Mouse (Mus musculus): ENCODE measurements around the gene Osbp. TPM values are rescaled to one million over a fixed set of nuclear protein-coding genes. Genes with fewer than 3 reads are reported as not detected.
A peak's percentile ranks its signal among the peaks of the same experiment; 100 is the strongest.

Osbp gene
- polyA plus RNA-seq, 2 experiments: 10.9 to 37.5 TPM

DNA sequence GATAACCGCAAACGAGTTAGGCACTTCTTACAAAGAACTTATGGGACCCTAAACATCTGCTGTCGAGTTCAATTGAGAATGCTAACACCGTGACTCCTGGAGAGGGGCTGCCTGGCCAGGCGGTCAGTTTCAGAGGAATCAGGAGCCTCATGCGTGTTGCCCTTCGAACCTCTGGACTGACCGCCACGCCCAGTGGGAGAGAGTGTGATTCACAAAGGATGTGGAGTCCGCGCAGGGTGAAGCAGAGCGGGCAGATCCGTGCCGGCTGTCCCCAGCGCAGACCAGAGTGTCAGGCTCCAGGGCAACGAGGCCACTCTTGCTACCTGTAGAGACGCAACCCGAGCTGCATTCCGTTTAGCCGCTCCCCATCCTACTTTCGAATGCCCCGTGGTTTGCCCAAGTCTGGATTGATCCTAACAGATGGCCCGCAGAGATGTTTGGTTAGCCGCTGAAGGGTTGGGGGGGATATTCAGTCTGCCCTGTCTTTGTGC lies 44.6 kb downstream of the Osbp start:
- Histone ChIP-seq H3K27ac (replicated peaks; ENCODE audit: low read depth, low read length) (peak overlapping the region; percentile 86), H3K36me3 (ENCODE audit: control insufficient read depth, insufficient read depth, low read length) (no peaks in the 10 kb centered on the region), H3K27me3 (ENCODE audit: control insufficient read depth, insufficient read depth, low read length) (no peaks in the 10 kb centered on the region), H3K4me2 (replicated peaks; ENCODE audit: low read depth, low read length, severe bottlenecking) (peak overlapping the region; percentile 66), H3K4me1 (ENCODE audit: control insufficient read depth, insufficient read depth, low read length) (peaks cover 4% of the 10 kb centered on the region; the same call in 1 of the 2 replicates), H3K4me3 (replicated peaks; ENCODE audit: low read length) (peak overlapping the region; percentile 62), H3K9ac (ENCODE audit: low read depth, low read length, severe bottlenecking) (peak overlapping the region; percentile 82), H3K9me3 (ENCODE audit: control insufficient read depth, low read length) (no peaks in the 10 kb centered on the region)
- TF ChIP-seq POLR2A (IDR thresholded peaks at IDR 0.05; ENCODE audit: borderline replicate concordance, extremely low read depth, insufficient read depth, insufficient read length): no peak
- DNase-seq (ENCODE audit: low spot score): peak; percentile 53
- no peak for ATAC-seq (ENCODE audit: low FRiP score, low read depth)
- under 1% methylated on average over 24 of the region's 24 CpGs for WGBS

DNA sequence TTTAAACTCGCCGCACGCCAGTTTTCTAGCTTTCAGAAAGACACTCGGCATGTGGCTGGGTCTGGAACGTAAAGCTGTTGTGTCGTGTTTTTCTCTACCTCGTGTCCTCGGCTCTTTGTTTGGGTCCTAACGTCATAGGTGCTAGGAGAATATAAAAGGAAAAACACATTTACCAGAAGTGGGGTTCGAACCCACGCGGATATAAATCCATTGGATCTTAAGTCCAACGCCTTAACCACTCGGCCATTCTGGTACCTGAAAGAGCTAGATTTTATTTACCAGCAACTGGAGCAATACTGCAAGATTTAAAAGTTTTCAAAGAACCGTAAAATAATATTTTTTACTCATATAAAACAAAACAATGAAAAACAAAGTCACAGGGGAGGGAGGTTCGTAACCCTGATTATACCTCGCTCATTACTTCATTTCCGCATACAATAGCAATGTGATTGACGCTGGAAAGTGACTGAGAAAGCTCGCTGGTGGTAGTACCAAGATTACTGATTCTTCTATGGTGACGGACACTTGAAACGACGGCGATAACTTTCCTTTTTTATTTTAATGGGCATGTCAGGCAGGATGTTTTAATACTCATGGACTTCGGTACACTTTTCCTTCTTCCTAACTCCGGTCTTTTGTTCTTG lies 45.3 kb downstream of the Osbp start:
- H3K4me3 ChIP-seq (replicated peaks; ENCODE audit: low read length): peak overlapping the region; percentile 62
- peak overlapping the region; percentile 66 for H3K4me2 ChIP-seq (replicated peaks; ENCODE audit: low read depth, low read length, severe bottlenecking)
- no peaks in the 10 kb centered on the region for H3K36me3 ChIP-seq (ENCODE audit: control insufficient read depth, insufficient read depth, low read length)
- H3K27ac ChIP-seq (replicated peaks; ENCODE audit: low read depth, low read length): peak overlapping the region; percentile 86
- under 1% methylated on average over 26 of the region's 26 CpGs for WGBS
- peaks cover 4% of the 10 kb centered on the region; the same call in 1 of the 2 replicates for H3K4me1 ChIP-seq (ENCODE audit: control insufficient read depth, insufficient read depth, low read length)
- H3K9me3 ChIP-seq (ENCODE audit: control insufficient read depth, low read length): no peaks in the 10 kb centered on the region
- TF ChIP-seq POLR2A (IDR thresholded peaks at IDR 0.05; ENCODE audit: borderline replicate concordance, extremely low read depth, insufficient read depth, insufficient read length): no peak
- H3K27me3 ChIP-seq (ENCODE audit: control insufficient read depth, insufficient read depth, low read length): no peaks in the 10 kb centered on the region
- DNase-seq (ENCODE audit: low spot score): peak; percentile 95
- ATAC-seq (ENCODE audit: low FRiP score, low read depth): peak; percentile 53
- peak overlapping the region; percentile 82 for H3K9ac ChIP-seq (ENCODE audit: low read depth, low read length, severe bottlenecking)

DNA sequence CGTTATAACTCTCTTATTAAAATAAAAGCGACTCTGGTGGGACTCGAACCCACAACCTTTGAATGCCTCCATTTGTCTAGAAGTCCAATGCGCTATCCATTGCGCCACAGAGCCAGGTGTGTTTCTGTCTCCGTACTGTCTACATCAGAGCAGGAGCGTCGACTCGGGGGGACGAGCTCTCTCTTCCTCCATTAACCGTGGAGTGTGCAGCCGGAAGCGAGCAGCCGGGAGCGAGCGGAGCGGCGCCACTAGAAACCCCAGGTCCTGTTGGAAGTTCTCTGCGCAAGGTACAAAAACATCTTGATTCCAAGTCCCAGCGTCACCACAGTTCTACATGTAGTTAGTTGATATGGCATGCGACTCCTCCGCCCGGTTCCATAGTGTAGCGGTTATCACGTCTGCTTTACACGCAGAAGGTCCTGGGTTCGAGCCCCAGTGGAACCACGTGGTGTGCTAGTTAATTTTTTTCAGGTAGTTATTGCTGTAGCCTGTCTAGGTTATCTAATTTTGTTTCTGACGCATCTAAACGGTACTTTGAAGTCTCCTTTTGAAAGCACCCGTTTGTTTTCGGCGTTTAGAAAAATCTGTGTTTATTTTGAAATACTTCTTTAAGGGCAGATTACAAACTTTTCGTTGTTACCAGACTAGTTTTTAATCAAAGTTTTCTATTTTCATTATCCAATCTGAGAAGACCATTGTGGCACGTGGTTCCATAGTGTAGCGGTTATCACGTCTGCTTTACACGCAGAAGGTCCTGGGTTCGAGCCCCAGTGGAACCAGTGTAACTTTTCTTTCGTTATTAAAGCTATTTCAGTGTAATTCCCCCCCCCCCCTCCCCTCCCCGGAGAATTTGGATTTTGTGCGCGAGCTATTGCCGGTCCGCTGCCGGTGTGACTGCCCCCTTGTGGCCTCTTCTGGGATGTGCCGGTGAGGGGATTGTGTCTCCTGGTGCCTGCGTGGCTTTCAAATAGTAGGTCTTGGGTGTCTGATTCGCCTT lies 46.1 kb downstream of the Osbp start:
- no peaks in the 10 kb centered on the region for H3K9me3 ChIP-seq (ENCODE audit: control insufficient read depth, low read length)
- no peak for TF ChIP-seq POLR2A (IDR thresholded peaks at IDR 0.05; ENCODE audit: borderline replicate concordance, extremely low read depth, insufficient read depth, insufficient read length)
- ATAC-seq (ENCODE audit: low FRiP score, low read depth): peak; percentile 87
- H3K4me1 ChIP-seq (ENCODE audit: control insufficient read depth, insufficient read depth, low read length): peaks cover 4% of the 10 kb centered on the region; the same call in 1 of the 2 replicates
- under 1% methylated on average over 49 of the region's 49 CpGs for WGBS
- peak overlapping the region; percentile 62 for H3K4me3 ChIP-seq (replicated peaks; ENCODE audit: low read length)
- DNase-seq (ENCODE audit: low spot score): peak; percentile 96
- no peaks in the 10 kb centered on the region for H3K36me3 ChIP-seq (ENCODE audit: control insufficient read depth, insufficient read depth, low read length)
- peak overlapping the region; percentile 82 for H3K9ac ChIP-seq (ENCODE audit: low read depth, low read length, severe bottlenecking)
- peak overlapping the region; percentile 66 for H3K4me2 ChIP-seq (replicated peaks; ENCODE audit: low read depth, low read length, severe bottlenecking)
- peak overlapping the region; percentile 86 for H3K27ac ChIP-seq (replicated peaks; ENCODE audit: low read depth, low read length)
- H3K27me3 ChIP-seq (ENCODE audit: control insufficient read depth, insufficient read depth, low read length): no peaks in the 10 kb centered on the region

DNA sequence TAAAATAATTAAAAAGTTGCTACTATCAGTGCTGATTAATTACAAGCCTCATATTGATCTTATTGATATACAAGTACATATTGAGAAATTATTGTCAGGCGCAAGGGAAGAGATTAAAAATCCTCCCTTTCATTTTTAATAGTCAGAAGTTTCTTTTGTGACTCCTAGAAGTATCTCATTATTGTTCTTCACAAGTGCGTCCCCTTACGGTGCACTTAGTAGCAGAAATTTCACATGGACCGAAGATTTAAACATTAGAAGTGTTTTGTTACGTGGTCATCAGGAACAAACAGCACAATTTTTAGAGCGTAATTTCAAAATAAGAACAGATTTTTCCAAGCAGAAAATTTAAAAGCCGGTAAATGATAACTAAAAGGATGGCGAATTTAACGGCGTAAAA lies 46.9 kb downstream of the Osbp start:
- TF ChIP-seq POLR2A (IDR thresholded peaks at IDR 0.05; ENCODE audit: borderline replicate concordance, extremely low read depth, insufficient read depth, insufficient read length): no peak
- no peaks in the 10 kb centered on the region for H3K27me3 ChIP-seq (ENCODE audit: control insufficient read depth, insufficient read depth, low read length)
- 1% methylated on average over 10 of the region's 10 CpGs for WGBS
- peak overlapping the region; percentile 66 for H3K4me2 ChIP-seq (replicated peaks; ENCODE audit: low read depth, low read length, severe bottlenecking)
- H3K36me3 ChIP-seq (ENCODE audit: control insufficient read depth, insufficient read depth, low read length): no peaks in the 10 kb centered on the region
- no peaks in the 10 kb centered on the region for H3K4me1 ChIP-seq (ENCODE audit: control insufficient read depth, insufficient read depth, low read length)
- no peak overlapping the region for H3K27ac ChIP-seq (replicated peaks; ENCODE audit: low read depth, low read length)
- no peak for DNase-seq (ENCODE audit: low spot score)
- peak overlapping the region; percentile 52 for H3K9ac ChIP-seq (ENCODE audit: low read depth, low read length, severe bottlenecking)
- ATAC-seq (ENCODE audit: low FRiP score, low read depth): no peak
- no peaks in the 10 kb centered on the region for H3K9me3 ChIP-seq (ENCODE audit: control insufficient read depth, low read length)
- peak overlapping the region; percentile 62 for H3K4me3 ChIP-seq (replicated peaks; ENCODE audit: low read length)

DNA sequence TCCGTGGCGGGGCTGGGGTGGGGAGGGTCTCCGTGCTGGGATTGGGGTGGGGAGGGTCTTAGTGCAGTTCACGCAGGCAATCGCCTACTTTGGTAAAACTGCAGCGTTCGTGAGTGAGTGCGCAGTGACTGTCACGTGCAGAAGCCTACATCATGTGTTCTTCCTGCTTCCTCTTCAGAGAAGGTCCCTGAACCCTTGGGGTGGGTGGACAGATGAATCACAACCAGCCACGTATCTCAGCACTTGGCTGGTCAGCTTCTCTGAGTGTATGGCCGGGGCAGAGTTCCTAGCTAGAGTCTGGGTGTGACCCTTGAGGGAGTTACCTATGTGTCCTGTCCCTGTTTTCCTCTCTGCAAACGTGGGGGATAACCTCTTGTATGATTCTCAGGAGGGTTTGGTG lies 47.5 kb downstream of the Osbp start:
- Histone ChIP-seq H3K27ac (replicated peaks; ENCODE audit: low read depth, low read length) (no peak overlapping the region), H3K4me3 (replicated peaks; ENCODE audit: low read length) (peak overlapping the region; percentile 62), H3K36me3 (ENCODE audit: control insufficient read depth, insufficient read depth, low read length) (no peaks in the 10 kb centered on the region), H3K27me3 (ENCODE audit: control insufficient read depth, insufficient read depth, low read length) (no peaks in the 10 kb centered on the region), H3K4me2 (replicated peaks; ENCODE audit: low read depth, low read length, severe bottlenecking) (peak overlapping the region; percentile 66), H3K4me1 (ENCODE audit: control insufficient read depth, insufficient read depth, low read length) (no peaks in the 10 kb centered on the region), H3K9me3 (ENCODE audit: control insufficient read depth, low read length) (no peaks in the 10 kb centered on the region), H3K9ac (ENCODE audit: low read depth, low read length, severe bottlenecking) (peak overlapping the region; percentile 52)
- peak; percentile 53 for DNase-seq (ENCODE audit: low spot score)
- WGBS: 0% methylated on average over 12 of the region's 12 CpGs
- TF ChIP-seq POLR2A (IDR thresholded peaks at IDR 0.05; ENCODE audit: borderline replicate concordance, extremely low read depth, insufficient read depth, insufficient read length): no peak
- no peak for ATAC-seq (ENCODE audit: low FRiP score, low read depth)

Data from limb, embryonic 14.5 days (tissue).